ENCODE assay signal across 8 mouse cellular contexts in the genomic region with DNA sequence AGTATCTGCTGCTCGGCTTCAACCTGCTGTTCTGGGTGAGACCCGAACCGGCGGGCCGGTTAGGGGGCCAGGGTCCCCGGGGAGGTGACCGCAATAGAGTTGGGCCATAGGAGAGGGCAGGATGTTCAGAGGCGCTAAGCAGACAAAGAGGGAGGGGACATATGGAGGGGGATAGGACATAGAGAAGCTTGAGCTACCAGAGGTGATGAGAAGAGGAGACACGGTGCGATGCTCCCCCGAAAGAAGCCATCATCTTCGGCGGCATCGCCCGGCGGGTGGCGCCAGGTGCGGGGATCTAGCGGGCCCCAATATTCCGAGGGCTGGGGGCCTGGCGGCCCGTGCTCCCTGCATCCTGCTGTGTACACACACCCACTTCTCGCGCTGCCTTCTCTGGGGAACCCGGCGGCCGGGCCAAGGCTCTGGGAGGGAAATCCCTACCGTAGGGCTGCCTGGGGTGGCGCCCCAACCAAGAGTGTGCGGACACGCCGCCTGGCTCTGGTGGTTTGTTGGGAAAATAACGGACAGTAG. TPM values are rescaled to one million over a fixed set of nuclear protein-coding genes. Genes with fewer than 3 reads are reported as not detected.
DNase-seq lines count a peak whose midpoint lies in the region; ATAC-seq and TF ChIP-seq lines count a peak whose summit lies in the region.

No protein-coding gene starts in this region.

- peak; percentile 81 for ATAC-seq in hindbrain, embryonic 16.5 days
- ATAC-seq in lung, embryonic 16.5 days (ENCODE audit: low read depth) = peak; percentile 65
- ATAC-seq in erythroid progenitor cell, adult 5-6 weeks (replicated peaks; ENCODE audit: low FRiP score, poor library complexity, severe bottlenecking) = no peak

- peak overlapping the region; percentile 85 for H3K9ac ChIP-seq in hindbrain, embryonic 16.5 days (ENCODE audit: low read depth, low read length)
- peak overlapping the region; percentile 79 for H3K9ac ChIP-seq in lung, embryonic 16.5 days (ENCODE audit: low read length)

- no peaks in the 10 kb centered on the region for H3K36me3 ChIP-seq in forebrain, embryonic 10.5 days (replicated peaks)
- no peaks in the 10 kb centered on the region for H3K36me3 ChIP-seq in hindbrain, embryonic 16.5 days (ENCODE audit: control insufficient read depth, insufficient read depth, low read length)
- no peaks in the 10 kb centered on the region for H3K36me3 ChIP-seq in lung, embryonic 16.5 days (ENCODE audit: control insufficient read depth, insufficient read depth, low read length)

- DNase-seq in left cerebral cortex, adult 2 months (ENCODE audit: extremely low spot score in 1 of 2, low spot score in 2 of 2) = peak in 1 of 2 experiments; percentile 20
- no peak for DNase-seq in left cerebral cortex, adult 9 months (ENCODE audit: low spot score in 2 of 2)
- peak; percentile 52 for DNase-seq in adrenal gland, postnatal 10 days
- DNase-seq in forebrain, embryonic 10.5 days (ENCODE audit: extremely low spot score, low spot score) = peak; percentile 39
- peak; percentile 38 for DNase-seq in ovary, postnatal 36 days (ENCODE audit: low spot score)

- H3K9me3 ChIP-seq in forebrain, embryonic 10.5 days = no peaks in the 10 kb centered on the region
- no peaks in the 10 kb centered on the region for H3K9me3 ChIP-seq in hindbrain, embryonic 16.5 days (ENCODE audit: control insufficient read depth, low read length)
- no peaks in the 10 kb centered on the region for H3K9me3 ChIP-seq in lung, embryonic 16.5 days (ENCODE audit: control insufficient read depth, low read length)

- peaks cover 22% of the 10 kb centered on the region for H3K4me1 ChIP-seq in forebrain, embryonic 10.5 days
- peaks cover 18% of the 10 kb centered on the region for H3K4me1 ChIP-seq in hindbrain, embryonic 16.5 days (ENCODE audit: control insufficient read depth, insufficient read depth, low read depth, low read length)
- peaks cover 27% of the 10 kb centered on the region for H3K4me1 ChIP-seq in lung, embryonic 16.5 days (replicated peaks; ENCODE audit: control insufficient read depth, insufficient read depth, low read length)

- WGBS in forebrain, embryonic 10.5 days = under 1% methylated on average over 33 of the region's 33 CpGs
- under 1% methylated on average over 31 of the region's 33 CpGs for WGBS in hindbrain, embryonic 16.5 days
- 1% methylated on average over 33 of the region's 33 CpGs for WGBS in lung, embryonic 16.5 days

- H3K27me3 ChIP-seq in forebrain, embryonic 10.5 days (ENCODE audit: poor library complexity, severe bottlenecking) = peaks cover 31% of the 10 kb centered on the region
- H3K27me3 ChIP-seq in hindbrain, embryonic 16.5 days (replicated peaks; ENCODE audit: control insufficient read depth, insufficient read depth, low read length) = no peaks in the 10 kb centered on the region
- no peaks in the 10 kb centered on the region for H3K27me3 ChIP-seq in lung, embryonic 16.5 days (ENCODE audit: control insufficient read depth, insufficient read depth, low read depth, low read length)

- H3K4me3 ChIP-seq in left cerebral cortex, adult 2 months = peak overlapping the region; percentile 71
- H3K4me3 ChIP-seq in forebrain, embryonic 10.5 days = peak overlapping the region; percentile 83
- H3K4me3 ChIP-seq in hindbrain, embryonic 16.5 days (ENCODE audit: low read length) = peak overlapping the region; percentile 80
- peak overlapping the region; percentile 80 for H3K4me3 ChIP-seq in lung, embryonic 16.5 days (ENCODE audit: low read length)

- H3K4me2 ChIP-seq in hindbrain, embryonic 16.5 days (ENCODE audit: low read length) = peak overlapping the region; percentile 85
- peak overlapping the region; percentile 96 for H3K4me2 ChIP-seq in lung, embryonic 16.5 days (ENCODE audit: low read depth, low read length)

- TF ChIP-seq CTCF in left cerebral cortex, adult 2 months (IDR thresholded peaks at IDR 0.05) = no peak; the same call in 1 of the 2 replicates

- peak overlapping the region; percentile 71 for H3K27ac ChIP-seq in left cerebral cortex, adult 2 months
- peak overlapping the region; percentile 88 for H3K27ac ChIP-seq in forebrain, embryonic 10.5 days
- H3K27ac ChIP-seq in hindbrain, embryonic 16.5 days (ENCODE audit: low read depth, low read length) = peak overlapping the region; percentile 63
- peak overlapping the region; percentile 61; the same call in 1 of the 2 replicates for H3K27ac ChIP-seq in lung, embryonic 16.5 days (ENCODE audit: low read length)

- intact Hi-C loops in left cerebral cortex, adult 2 months (cut with DNase I) = no loop called here

RNA-seq across cellular contexts. Expression of a gene that starts 0.8 kb away (rescaled TPM):
- total RNA-seq in left cerebral cortex, adult 2 months (2021) = 10 to 100 TPM; 50.5 to 51.8 TPM
- total RNA-seq in adrenal gland, postnatal 10 days (2021) = 10 to 100 TPM; 12.3 to 17.1 TPM
- 7.5 and 8.5 TPM in 2 replicates for polyA plus RNA-seq in forebrain, embryonic 10.5 days (2016; fragmentation: Nextera tagmentation; extraction: Ambion mirVana)
- 14.9 and 15.6 TPM in 2 replicates for polyA plus RNA-seq in hindbrain, embryonic 16.5 days (2015; fragmentation: Nextera tagmentation; extraction: Ambion mirVana)
- polyA plus RNA-seq in lung, embryonic 16.5 days (2015; fragmentation: Nextera tagmentation; extraction: Ambion mirVana) = 17.7 and 17.9 TPM in 2 replicates
- 1.8 and 5.9 TPM in 2 replicates for total RNA-seq in erythroid progenitor cell, adult 5-6 weeks (2015; ENCODE audit: low replicate concordance)
- 2.3 and 3.5 TPM in 2 replicates for total RNA-seq in erythroid progenitor cell, adult 5-6 weeks (2017; ENCODE audit: low replicate concordance)

RNA-seq across cellular contexts. Expression of a gene that starts 47.4 kb away (rescaled TPM):
- not detected for total RNA-seq in left cerebral cortex, adult 2 months (2021)
- total RNA-seq in adrenal gland, postnatal 10 days (2021) = not detected
- polyA plus RNA-seq in forebrain, embryonic 10.5 days (2016; fragmentation: Nextera tagmentation; extraction: Ambion mirVana) = 0.05 and 0.10 TPM in 2 replicates
- polyA plus RNA-seq in hindbrain, embryonic 16.5 days (2015; fragmentation: Nextera tagmentation; extraction: Ambion mirVana) = 0.27 and 0.40 TPM in 2 replicates
- polyA plus RNA-seq in lung, embryonic 16.5 days (2015; fragmentation: Nextera tagmentation; extraction: Ambion mirVana) = 0.24 and 0.53 TPM in 2 replicates
- not detected in 2 replicates for total RNA-seq in erythroid progenitor cell, adult 5-6 weeks (2015; ENCODE audit: low replicate concordance)
- total RNA-seq in erythroid progenitor cell, adult 5-6 weeks (2017; ENCODE audit: low replicate concordance) = 0.13 TPM in 1 of 2 replicates, not detected in the other

Comparison
In these comparisons a context has a peak if more than half of its experiments do, and no peak if none do; other contexts are left out.
1. DNase-seq: peak in adrenal gland, postnatal 10 days (single experiment), forebrain, embryonic 10.5 days (single experiment) and ovary, postnatal 36 days (single experiment); none in left cerebral cortex, adult 9 months (0 of 2).
2. Peak in every context shown above with its lines, with median percentiles within 50 percentile points of each other: H3K27ac ChIP-seq and H3K4me3 ChIP-seq.